Mouse (Mus musculus) spleen, postnatal 14 days (tissue): ENCODE results near the gene Fam171a2.

Source experiments
- DNase-seq, 2 experiments: peaks; one replicate each; pipeline ENCODE4 v3.0.0; 2021 to 2022; ENCODE audit warnings: low spot score in 2 of 2

Fam171a2 gene

DNA sequence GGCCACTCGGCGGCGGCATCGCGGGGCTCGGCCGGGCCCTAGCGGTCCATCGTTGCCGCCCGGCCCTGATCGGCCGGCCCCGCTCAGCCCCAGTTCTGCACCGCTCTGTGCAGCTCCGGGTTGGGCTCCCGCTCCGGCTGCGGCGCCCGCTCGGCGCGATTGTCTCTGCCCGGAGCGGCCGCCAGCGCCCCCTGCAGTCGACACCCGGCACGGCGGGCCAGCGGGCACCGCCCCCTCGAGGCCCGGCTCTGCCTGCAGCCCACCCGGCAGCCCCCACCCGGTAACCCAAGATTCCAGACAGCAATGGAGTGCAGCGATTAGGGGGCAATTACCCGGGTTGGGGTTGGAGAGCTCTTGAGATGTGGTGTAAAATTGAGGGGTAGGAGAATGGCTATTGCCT lies at the start of gene Fam171a2:
Gene Fam171a2 (minus strand): TSS at position 186 of the 400 bp plus-strand sequence.
- peak in 1 of 2 experiments; percentile 60 for DNase-seq

DNA sequence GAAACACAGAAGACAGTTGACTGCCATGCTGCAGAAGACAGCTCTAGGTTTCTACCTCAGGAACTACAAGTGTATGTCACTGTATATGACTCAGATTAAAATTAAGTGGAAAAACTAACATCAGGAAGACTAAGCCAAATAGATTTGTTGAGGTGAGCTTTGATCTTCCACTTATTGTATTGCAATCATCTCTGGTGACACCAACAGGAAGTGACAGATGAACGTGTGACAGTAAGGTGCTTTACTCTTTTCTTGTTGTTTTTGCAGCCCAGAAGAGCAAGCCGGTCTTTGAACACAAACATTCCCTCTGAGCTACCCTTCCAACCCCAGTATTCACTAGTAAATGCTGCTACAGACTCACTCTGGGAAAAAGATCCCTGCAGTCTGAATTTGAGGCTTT lies 49.2 kb upstream of the Fam171a2 start:
- no peak for DNase-seq

DNA sequence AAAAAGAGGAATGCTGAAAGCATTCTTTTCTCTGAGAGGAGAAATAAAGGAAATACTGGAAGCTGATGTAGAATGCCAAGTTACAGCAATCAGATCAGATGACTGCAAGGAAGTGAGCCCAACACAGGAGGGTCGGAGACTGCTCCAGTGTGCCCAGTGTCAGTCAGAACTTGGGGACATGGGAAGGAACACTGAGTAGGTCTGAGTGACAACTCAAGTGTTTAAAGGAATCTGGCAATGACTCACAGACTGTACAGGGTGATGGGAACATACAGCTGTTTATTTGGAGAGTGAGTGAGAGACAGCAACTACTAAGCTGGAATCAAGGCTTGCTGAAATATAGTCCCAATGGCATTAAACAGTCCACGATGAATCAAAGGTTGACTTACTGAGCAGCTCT lies 48.7 kb upstream of the Fam171a2 start:
- DNase-seq = no peak

DNA sequence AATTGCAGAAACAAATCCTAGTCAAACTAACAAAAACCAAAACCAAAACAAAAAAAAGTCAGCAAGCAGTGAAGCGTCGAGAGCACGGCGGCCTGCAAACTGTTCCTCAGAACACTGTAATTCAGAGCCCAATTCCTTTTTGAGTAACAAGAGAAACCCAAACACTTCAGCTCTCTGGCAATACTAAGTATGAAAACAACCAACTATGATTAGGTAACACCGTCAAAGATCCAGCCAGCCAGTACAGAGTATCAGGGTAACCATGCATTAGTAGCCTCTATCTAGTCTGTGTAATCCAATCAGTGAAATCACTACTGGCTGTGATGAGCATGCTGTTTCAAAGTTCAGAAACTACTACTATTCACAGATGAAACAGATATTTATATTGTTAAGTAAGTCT lies 48.3 kb upstream of the Fam171a2 start:
- DNase-seq = no peak

DNA sequence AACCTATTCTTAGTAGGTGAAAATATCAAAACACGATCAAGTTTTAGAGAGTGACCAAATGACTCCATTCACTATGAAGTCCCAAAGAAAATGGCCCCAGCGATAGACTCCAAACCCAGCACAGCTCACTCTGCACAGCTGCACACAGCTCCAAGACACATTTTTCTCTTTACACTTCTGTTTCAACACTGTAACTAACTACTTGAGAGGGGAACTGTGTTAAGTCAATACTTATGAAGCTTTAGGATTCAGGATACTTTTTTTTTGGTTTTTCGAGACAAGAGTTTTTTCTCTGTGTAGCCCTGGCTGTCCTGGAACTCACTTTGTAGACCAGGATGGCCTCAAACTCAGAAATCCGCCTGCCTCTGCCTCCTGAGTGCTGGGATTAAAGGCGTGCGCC lies 47.6 kb upstream of the Fam171a2 start:
- DNase-seq = no peak

DNA sequence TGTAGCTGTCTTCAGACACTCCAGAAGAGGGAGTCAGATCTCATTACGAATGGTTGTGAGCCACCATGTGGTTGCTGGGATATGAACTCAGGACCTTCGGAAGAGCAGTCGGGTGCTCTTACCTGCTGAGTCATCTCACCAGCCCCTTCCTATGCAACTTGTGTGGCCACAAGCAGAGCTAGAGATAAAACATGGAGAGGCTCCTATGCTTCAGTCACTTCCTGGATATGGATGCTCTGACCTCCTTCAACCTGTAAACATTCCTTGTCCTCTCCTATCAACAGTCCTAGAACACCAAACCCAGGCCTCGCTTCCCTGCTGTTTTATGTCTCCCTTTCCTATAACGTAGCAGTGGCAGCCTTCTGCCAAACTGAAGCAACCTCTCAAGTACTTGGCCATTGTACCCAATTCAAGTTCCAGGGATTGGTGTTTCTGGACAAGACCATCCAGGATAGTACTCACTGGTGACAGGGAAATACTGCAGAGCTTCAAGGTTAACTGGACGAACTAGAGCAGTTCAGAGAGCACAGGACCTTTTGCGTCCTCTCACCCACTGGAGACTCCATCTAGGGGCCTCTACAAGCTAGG lies 46.7 kb upstream of the Fam171a2 start:
- no peak for DNase-seq

DNA sequence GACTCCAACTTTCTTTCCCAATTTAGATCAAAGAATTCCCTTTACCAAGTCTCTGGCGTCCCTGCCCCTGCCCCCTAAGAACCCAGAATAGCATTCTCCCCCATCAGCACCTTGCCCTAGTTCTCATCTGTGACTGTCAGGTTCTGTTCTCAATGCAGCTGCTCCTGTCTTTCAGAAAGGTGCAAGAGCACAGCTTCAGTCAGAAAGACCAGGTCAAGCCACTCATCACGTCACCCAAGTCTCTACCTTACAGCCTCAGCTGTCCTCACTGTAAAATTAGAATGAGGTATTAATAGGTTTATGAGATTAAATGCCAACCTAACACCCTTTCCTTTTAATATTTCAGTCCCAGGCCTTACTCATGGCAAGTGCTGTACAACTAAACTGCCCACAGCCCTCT lies 45.8 kb upstream of the Fam171a2 start:
- no peak for DNase-seq

DNA sequence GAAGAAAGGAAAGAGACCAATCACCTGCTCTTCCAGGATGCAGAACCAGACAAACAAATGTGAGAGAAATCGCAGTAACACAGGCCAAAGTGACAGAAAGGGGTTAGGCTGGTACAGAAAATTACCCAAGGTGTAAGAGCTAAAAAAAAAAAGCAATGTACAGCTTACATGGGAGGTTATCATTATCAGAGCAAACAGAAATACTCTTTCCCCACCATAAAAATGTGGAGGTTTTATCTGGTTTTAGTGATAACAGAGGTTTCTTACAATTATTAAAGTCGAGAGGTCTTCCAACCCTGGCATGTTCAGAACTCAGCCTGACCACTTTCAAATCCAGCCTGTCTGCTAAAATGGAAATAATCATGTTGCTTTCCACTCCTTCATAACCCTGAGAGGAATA lies 40.4 kb upstream of the Fam171a2 start:
- no peak for DNase-seq

DNA sequence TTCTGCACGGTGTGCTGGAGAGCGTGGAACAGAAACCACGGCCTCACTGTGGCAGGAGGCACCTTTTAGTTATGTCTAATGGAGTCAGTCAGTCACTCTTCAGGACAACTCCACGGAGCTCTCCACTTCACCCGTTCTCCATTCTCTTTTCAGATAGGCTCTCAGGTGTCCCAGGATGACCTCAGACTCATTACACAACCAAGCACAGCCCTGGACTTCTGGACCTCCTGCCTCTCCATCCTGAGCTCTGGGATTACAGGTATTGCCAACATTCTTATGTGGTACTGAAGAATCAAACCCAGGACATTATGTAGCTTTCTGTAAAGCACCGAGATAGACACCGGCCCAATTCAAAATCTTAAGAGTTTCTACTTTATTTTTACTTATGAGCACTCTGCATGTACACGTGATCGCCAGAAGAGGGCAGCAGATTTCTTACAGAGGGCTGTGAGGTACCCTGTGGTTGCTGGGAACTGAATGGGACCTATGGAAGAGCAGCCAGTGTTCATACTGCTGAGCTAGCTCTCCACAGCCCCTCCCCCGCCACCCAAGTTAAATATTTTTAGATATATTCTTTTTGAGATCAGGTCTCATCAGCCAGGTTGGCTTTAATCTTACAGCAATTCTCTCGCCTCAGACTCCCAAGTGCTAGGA lies 39.4 kb upstream of the Fam171a2 start:
- peak in 1 of 2 experiments; percentile 14 for DNase-seq

DNA sequence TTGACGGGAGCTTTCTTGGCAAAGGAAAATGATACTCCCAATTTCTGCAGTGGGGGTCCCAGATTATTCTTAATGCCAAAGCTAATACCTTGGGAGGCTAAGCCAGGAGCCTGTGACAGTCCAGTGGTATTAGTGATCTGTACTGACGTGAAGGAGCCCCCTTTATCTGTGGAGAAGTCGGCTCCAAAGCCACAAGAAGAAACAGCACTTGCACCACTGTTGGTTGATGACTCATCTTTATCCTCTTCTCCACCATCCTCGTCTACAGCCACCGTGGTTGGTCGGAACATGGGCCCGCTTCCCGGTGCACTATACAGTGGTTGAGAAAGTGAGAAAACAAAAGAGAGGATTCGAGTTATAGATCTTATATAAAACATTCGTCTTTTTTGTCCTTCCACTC lies 34.3 kb upstream of the Fam171a2 start:
- no peak for DNase-seq

DNA sequence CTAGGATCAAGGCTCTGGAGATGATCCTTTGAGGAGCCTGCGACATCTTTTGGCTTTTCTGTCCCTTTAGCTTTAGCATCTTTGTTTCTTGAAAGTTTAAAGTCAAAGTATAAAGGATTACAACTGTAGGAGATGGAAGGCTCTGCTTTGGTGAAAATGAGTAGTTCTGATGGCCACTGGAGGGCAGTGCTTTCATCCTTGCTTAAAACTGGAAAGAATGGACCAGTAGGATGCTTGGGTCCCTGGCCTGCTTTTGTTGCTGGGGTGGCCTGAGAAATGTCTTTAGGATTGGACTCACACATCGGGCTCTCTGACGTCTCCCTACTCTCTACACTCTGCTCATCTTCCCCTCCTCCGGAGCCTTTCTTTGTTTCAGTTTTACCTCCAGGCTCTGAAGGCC lies 33.4 kb upstream of the Fam171a2 start:
- DNase-seq = no peak

DNA sequence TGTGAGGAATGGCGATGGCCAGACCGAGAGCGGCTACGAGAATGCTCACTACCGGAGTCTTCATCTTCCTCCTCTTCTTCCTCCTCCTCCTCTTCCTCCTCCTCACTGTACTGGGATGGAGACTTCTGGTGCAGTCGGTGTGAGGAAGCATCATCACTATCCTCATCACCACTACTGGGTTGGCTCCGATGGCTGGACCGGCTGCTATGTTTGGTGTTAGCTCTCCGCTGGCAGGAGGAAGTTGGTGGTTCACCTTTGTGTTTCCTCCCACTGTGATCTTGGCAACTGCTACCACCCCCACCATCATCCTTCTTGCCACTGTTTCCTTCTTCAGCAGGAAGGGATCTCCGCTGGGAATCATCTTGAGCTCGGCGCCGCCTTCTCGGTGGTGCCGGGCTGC lies 32.6 kb upstream of the Fam171a2 start:
- no peak for DNase-seq

DNA sequence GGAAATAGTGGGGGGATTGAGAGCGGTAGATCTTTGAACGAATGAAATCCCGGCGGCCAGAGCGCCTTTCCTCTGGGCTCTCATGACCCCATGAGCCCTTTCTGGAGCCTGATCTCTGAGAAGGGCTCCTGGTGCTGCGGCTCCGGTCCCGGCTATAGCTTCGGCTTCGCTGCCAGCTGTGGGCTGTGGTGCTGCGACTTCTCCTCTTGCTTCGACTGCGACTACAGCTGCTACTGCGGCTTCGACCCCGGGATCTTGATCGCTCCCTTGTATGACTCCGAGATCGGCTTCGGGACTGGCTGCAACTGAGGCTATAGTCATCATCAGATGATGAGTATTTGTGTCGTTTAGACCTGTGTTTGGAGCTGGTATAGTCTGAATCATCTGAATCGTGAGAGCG lies 32.1 kb upstream of the Fam171a2 start:
- no peak for DNase-seq

DNA sequence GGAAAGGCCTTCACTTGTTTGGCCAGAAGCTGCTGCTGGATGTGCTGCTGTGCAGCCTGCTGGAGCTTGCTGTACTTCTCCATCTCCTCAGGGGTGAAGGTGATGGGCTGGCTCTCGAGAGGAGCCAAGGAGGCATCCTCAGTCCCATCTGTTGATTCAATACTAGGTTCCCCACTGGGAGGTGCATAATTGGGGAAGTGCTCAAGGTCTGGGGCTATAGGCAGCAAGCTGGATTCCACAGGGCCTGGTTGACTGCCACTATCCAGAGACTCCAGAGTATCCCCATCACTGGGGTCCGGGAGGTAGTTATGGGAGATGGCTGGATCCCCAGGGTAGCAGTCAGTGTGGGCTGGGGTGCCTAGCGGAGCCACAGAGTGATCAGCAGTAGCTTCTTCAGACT lies 31.2 kb upstream of the Fam171a2 start:
- no peak for DNase-seq

DNA sequence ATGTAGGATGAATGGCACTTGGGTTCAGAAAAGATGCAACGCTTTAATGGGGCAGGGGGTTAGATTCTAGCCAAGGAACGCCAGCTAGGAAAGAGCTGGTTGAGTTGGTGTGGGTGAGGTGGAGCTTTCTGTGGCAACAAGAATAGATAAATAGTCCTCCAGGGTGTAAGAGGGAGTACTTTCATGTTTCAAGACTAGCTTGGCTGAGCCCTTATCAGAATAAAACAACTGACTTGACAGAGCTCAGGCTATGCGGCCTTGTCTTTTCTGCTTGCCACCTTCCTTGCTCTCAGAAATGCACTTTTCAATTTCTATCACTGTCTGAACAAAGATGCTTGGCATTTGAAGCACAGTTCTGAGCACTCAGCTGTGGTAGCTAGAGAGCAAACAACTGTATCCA lies 27.5 kb upstream of the Fam171a2 start:
- no peak for DNase-seq

DNA sequence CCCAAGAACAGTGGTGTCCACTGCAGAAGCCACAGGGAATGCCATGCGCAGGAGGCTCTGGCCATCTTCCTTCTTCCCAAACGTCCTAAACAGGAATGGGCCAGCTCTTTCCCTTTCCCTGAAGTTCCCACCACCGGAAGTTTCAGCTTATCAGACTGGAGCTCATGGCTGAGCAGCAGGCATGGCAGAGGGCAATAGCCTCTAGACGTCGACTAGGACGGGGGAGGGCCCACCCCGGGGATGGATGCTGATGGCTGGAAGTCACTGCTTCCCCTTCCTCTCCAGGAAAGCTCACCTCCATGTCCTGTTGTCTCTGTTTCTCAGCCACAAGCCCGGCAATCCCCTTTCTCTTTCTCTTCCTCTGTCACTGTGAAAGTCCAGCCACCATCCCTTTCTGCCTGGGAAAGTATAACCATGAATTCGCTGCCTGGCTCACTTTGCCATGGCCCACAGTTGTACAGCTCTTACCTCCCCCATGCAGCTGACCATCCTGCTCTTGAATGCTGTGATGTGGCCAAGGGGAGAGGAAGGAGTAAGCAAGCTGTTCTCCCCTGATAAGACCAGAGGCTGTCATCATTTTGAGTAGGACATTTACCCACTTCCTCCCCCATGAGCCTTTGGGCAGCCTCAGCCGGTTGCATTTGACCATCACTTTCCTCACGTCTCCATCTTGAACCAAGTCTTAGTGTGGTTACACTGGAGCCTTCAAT lies 22.3 kb upstream of the Fam171a2 start, which contains the start of gene Itga2b:
Gene Itga2b (minus strand): TSS at position 475 of the 710 bp plus-strand sequence.
- DNase-seq = no peak

DNA sequence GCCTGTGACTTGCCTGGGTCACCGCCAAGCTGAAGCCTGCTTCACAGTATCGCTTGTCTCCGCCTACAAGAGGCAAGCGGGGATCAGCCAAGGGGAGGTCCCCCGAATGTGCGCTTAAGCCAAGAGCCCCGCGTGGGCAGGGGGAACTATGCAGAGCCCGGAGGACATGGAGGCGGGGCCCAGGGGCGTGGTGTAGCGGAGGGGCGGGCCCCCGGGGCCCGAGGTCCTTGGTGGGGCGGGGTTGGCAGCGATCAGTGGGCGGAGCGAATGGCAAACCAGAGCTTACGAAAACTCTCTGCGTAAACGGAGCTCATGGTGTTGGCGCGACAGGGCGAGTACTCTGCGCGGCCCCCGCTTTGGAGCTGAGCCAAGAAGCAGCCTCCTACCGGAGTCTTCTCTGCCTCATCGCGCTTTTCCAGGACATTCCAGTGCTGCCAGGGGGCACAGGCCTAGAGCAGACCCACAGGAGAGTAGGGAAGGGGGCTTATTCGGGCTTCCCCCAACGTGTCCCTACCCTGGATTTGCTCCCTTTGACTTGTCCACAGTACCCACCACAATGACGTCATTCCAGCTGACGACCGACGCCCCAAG lies 19.7 kb upstream of the Fam171a2 start:
- DNase-seq = peak; percentile 89 to 90

DNA sequence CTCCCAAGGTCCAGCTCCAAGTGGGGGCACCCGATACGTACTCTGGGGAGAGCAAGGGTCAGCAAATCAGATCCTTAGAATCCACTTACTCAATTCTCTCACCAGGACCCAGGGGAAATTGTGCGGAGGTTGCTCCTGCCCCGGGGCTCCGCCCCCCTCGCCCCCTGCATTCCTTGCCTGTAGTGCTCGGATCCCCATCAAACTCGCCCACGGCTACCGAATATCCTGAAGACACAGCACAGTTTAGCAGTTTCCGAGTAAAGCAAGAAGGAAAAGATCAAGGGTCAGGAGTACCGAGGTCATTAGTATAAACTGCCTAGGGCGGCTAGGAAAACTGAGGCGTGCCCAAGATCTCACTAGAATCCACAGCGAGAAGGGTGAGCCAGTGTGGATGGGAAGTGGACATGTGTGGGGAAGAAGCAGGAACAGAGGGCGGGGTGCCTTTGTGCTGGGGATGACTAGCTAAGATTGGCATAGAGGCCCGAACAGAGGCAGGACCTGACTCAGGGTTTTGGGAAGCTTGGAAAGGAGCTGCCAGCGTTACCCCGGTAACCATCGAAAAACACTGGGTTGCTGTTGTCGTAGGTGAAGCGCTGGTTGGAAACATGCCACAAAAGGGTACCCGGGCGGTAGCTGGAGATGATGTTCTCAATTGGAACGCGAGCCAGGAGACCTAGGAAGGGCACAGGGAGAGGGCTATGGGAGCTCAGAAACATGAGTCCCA lies 18.4 kb upstream of the Fam171a2 start:
- DNase-seq = no peak

DNA sequence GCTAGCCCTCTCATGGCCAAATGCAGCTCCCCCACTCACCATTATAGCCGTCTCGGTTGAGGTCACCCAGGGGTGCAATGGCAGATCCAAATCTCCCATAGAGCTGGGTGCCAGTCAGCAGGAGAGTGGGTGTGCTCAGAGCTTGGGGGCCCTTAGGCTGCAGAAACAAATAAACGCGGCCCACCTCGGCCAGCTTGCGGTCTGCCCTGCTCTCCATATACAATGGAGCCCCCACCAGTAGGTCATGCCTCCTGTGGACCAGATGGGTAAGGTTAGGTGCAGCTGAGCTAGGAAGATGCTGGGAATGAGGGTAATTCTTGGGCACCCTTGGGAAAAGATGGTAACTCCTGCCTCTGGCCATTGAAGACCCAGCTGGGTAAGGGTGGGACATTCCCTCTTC lies 17.4 kb upstream of the Fam171a2 start:
- DNase-seq = no peak

DNA sequence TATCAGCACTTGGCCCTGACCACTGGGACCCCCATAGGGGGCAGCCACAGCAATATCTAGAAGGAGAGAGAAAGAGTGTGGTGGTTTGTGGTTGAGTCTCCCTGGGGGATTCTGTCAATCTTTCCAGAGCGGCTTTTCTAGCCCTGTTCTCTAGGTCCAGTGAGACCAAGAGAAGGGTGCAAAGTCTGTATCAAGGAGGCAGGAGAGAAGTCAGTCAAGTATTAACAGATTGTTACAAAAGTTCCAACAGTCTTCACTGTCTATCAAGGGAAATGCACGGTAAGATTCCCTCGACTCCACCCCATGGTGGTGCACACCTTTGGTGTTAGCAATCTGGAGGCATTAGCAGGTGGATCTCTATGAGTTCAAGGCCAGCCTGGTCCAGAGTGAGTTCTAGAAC lies 14.3 kb upstream of the Fam171a2 start:
- no peak for DNase-seq

DNA sequence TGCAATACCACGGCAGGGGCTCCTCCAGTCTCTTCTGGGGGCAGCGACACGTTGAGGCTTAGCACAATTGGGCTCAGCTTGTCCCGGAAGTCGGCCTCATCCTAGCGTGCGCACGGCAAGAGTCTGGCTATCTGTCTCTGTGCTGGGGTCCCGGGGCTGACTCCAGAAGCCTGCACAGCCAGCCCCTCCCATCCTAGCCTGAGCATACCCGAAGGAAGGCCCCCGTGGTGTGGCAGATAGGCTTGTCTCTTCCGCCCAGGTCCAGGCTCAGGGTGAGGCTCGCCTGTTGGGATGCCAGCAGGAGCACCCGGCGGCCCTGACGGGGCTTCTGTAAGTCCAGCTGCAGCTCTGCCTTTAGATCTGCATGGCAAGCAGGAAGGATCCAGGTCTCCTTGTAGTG lies 13.1 kb upstream of the Fam171a2 start:
- DNase-seq = no peak

DNA sequence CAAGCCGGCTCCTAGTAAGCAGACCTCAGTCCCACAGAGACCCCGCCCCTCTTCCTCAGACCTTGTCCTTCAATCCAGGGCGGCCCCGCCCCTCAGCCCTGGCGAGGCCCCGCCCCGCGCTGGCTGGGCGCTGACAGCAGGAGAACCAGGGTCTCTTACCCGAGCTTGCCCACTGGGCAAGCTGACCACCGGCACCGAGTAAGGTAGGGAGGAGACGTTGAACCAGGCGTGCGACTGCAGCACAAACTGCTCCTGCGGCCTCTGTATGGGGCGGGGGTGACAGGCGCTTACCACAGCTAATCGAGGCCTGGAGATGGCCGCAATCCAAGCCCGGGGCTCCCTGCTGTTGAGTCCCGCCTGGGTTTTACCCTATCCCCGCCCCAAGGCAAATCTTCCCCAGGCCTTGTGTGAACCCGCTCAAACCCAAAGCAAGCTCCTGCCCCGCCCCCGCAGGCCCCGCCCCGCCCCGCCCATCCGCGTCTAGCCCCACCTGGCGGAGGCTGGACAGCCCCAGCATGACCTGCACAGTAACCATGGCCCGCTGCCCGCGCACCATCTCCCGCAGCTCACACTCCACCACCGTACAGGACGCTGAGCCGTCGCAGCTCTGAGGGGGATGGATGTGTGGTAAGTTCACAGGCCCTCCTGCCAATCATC lies 8.4 kb upstream of the Fam171a2 start:
- DNase-seq = no peak
